Mouse (Mus musculus) B cell, adult (primary cell): ENCODE measurements around the gene Zfp189. TPM values are rescaled to one million over a fixed set of nuclear protein-coding genes. Genes with fewer than 3 reads are reported as not detected.

ENCODE experiments used
- total RNA-seq: library from RNA; stranded (reverse); gene quantifications from 4 replicates; pipeline ENCODE4 v1.2.4, GENCODE M21; 2023; ENCODE audit not compliant: inconsistent age

Gene Zfp189
- total RNA-seq = 3.9 to 4.6 TPM (median 4.2 TPM) in 4 replicates

GRCm38 (mm10) chr4:49520572-49521340 lies at the start of gene Zfp189, which contains the start of gene Mrpl50:
Zfp189 (plus strand) TSS chr4:49521176.
Mrpl50 (minus strand) TSS chr4:49521093.

GRCm38 (mm10) chr4:49473435-49474100 lies 47.4 kb upstream of the Zfp189 start, which contains the start of gene Acnat1:
Acnat1 (minus strand) TSS chr4:49473912.

GRCm38 (mm10) chr4:49506386-49506785 lies 14.6 kb upstream of the Zfp189 start, which contains the start of gene Baat:
Baat (minus strand) TSS chr4:49506557.

GRCm38 (mm10) chr4:49549383-49549782 lies 28.4 kb downstream of the Zfp189 start, which contains the start of gene Aldob:
Aldob (minus strand) TSS chr4:49549546.

Other genes starting within 250 kb of the Zfp189 start
- not detected in 4 replicates for gene Acnat2, start 113.0 kb upstream of the Zfp189 start, total RNA-seq
- not detected in 4 replicates for gene Acnat1, start 47.3 kb upstream of the Zfp189 start, total RNA-seq
- gene Baat, start 14.6 kb upstream of the Zfp189 start, total RNA-seq = not detected in 4 replicates
- 9.6 to 11.1 TPM (median 10.7 TPM) in 4 replicates for gene Mrpl50, start 83 bp upstream of the Zfp189 start, total RNA-seq
- gene Aldob, start 28.4 kb downstream of the Zfp189 start, total RNA-seq = not detected in 4 replicates
- not detected in 4 replicates for gene Tmem246, start 76.7 kb downstream of the Zfp189 start, total RNA-seq
- 137 to 144 TPM (median 141 TPM) in 4 replicates for gene Rnf20, start 110.8 kb downstream of the Zfp189 start, total RNA-seq
- not detected in 4 replicates for gene Ppp3r2, start 160.8 kb downstream of the Zfp189 start, total RNA-seq